Mouse (Mus musculus): Measurements from ENCODE around the gene Jakmip3. TPM values are rescaled to one million over a fixed set of nuclear protein-coding genes. Genes with fewer than 3 reads are reported as not detected.

The Jakmip3 gene
- total and polyA plus RNA-seq, 3 experiments = not detected

- H3K27ac ChIP-seq (ENCODE audit: control insufficient read depth, low read depth, low read length) = no peak overlapping the region
- H3K79me2 ChIP-seq (ENCODE audit: control insufficient read depth, insufficient read depth, low read length, poor library complexity) = no peaks in the 10 kb centered on the region
- no peaks in the 10 kb centered on the region for H3K27me3 ChIP-seq (ENCODE audit: control insufficient read depth in 1 of 2, insufficient read depth in 2 of 2, low read length in 2 of 2)
- H3K36me3 ChIP-seq (ENCODE audit: control insufficient read depth in 1 of 2, insufficient read depth in 2 of 2, low read length in 2 of 2) = no peaks in the 10 kb centered on the region
- H3K4me1 ChIP-seq (ENCODE audit: control insufficient read depth in 1 of 2, insufficient read depth in 2 of 2, low read length in 2 of 2) = no peaks in the 10 kb centered on the region
- H3K4me3 ChIP-seq (ENCODE audit: control insufficient read depth in 1 of 2, insufficient read depth in 1 of 2, low read depth in 2 of 2, low read length in 2 of 2) = no peak overlapping the region
- H3K9me3 ChIP-seq (replicated peaks; ENCODE audit: insufficient read depth, low read length) = no peaks in the 10 kb centered on the region
- no peak for DNase-seq (ENCODE audit: low read depth, low spot score)
- H3K9ac ChIP-seq (ENCODE audit: control insufficient read depth, low read depth, low read length, poor library complexity, severe bottlenecking) = no peak overlapping the region
- no peak for TF ChIP-seq RAD21 (IDR thresholded peaks at IDR 0.05; ENCODE audit: low read depth, low read length)
- no peak for TF ChIP-seq TBP (IDR thresholded peaks at IDR 0.05; ENCODE audit: low read depth, low read length)
- TF ChIP-seq MYC (IDR thresholded peaks at IDR 0.05; ENCODE audit: low read depth, low read length) = no peak
- no peak for TF ChIP-seq ZNF384 (IDR thresholded peaks at IDR 0.05; ENCODE audit: low read depth, low read length)
- no peak for TF ChIP-seq TCF12 (IDR thresholded peaks at IDR 0.05; ENCODE audit: low read depth, low read length)
- no peak for TF ChIP-seq USF1 (IDR thresholded peaks at IDR 0.05; ENCODE audit: low read depth, low read length)
- no peak for TF ChIP-seq MAZ (IDR thresholded peaks at IDR 0.05; ENCODE audit: low read depth, low read length)
- TF ChIP-seq ZC3H11A (IDR thresholded peaks at IDR 0.05; ENCODE audit: low read depth, low read length) = no peak
- no peak for TF ChIP-seq POLR2AphosphoS2 (IDR thresholded peaks at IDR 0.05; ENCODE audit: low read length)
- no peak for TF ChIP-seq ELF1 (IDR thresholded peaks at IDR 0.05; ENCODE audit: low read depth, low read length)
- no peak for TF ChIP-seq CTCF (IDR thresholded peaks at IDR 0.05 in 2 of 3, conservative IDR thresholded peaks at IDR 0.05 in 1 of 3; ENCODE audit: control insufficient read depth in 1 of 3, insufficient read depth in 1 of 3, low read depth in 2 of 3, low read length in 3 of 3, poor library complexity in 1 of 3, severe bottlenecking in 1 of 3)
- TF ChIP-seq NELFE (IDR thresholded peaks at IDR 0.05; ENCODE audit: low read depth, low read length) = no peak
- TF ChIP-seq CHD2 (IDR thresholded peaks at IDR 0.05; ENCODE audit: low read length) = no peak
- no peak for TF ChIP-seq E2F4 (IDR thresholded peaks at IDR 0.05; ENCODE audit: borderline replicate concordance, low read depth, low read length)
- TF ChIP-seq ETS1 (IDR thresholded peaks at IDR 0.05; ENCODE audit: low read depth, low read length) = no peak
- TF ChIP-seq BHLHE40 (IDR thresholded peaks at IDR 0.05; ENCODE audit: borderline replicate concordance, low read depth, low read length) = no peak
- no peak for TF ChIP-seq MXI1 (IDR thresholded peaks at IDR 0.05; ENCODE audit: low read depth, low read length)
Measured at GRCm38 (mm10) chr7:139011586-139011985, 71.1 kb downstream of the Jakmip3 start.

- DNase-seq (ENCODE audit: low read depth, low spot score) = no peak
- no peaks in the 10 kb centered on the region for H3K9me3 ChIP-seq (replicated peaks; ENCODE audit: insufficient read depth, low read length)
- no peak for TF ChIP-seq USF1 (IDR thresholded peaks at IDR 0.05; ENCODE audit: low read depth, low read length)
- no peak for TF ChIP-seq TBP (IDR thresholded peaks at IDR 0.05; ENCODE audit: low read depth, low read length)
- TF ChIP-seq ZNF384 (IDR thresholded peaks at IDR 0.05; ENCODE audit: low read depth, low read length) = no peak
- no peak for TF ChIP-seq POLR2AphosphoS5 (IDR thresholded peaks at IDR 0.05; ENCODE audit: borderline replicate concordance, low read depth, low read length)
- no peak for TF ChIP-seq KAT2A (conservative IDR thresholded peaks at IDR 0.05; ENCODE audit: low read depth, low read length)
- TF ChIP-seq ZC3H11A (IDR thresholded peaks at IDR 0.05; ENCODE audit: low read depth, low read length) = no peak
- no peak for TF ChIP-seq USF2 (IDR thresholded peaks at IDR 0.05; ENCODE audit: borderline replicate concordance in 1 of 2, insufficient read depth in 1 of 2, low read depth in 1 of 2, low read length in 2 of 2)
- no peak for TF ChIP-seq JUND (IDR thresholded peaks at IDR 0.05; ENCODE audit: low read depth, low read length)
- TF ChIP-seq MYC (IDR thresholded peaks at IDR 0.05; ENCODE audit: low read depth, low read length) = no peak
- TF ChIP-seq SMC3 (IDR thresholded peaks at IDR 0.05; ENCODE audit: low read depth, low read length) = no peak
- no peak for TF ChIP-seq UBTF (IDR thresholded peaks at IDR 0.05; ENCODE audit: borderline replicate concordance, insufficient read depth, low read depth, low read length)
- TF ChIP-seq MAFK (IDR thresholded peaks at IDR 0.05; ENCODE audit: borderline replicate concordance, low read depth, low read length) = no peak
- no peak for TF ChIP-seq ETS1 (IDR thresholded peaks at IDR 0.05; ENCODE audit: low read depth, low read length)
- TF ChIP-seq TCF12 (IDR thresholded peaks at IDR 0.05; ENCODE audit: low read depth, low read length) = no peak
- no peak for TF ChIP-seq NELFE (IDR thresholded peaks at IDR 0.05; ENCODE audit: low read depth, low read length)
- no peaks in the 10 kb centered on the region for H3K4me1 ChIP-seq (ENCODE audit: control insufficient read depth in 1 of 2, insufficient read depth in 2 of 2, low read length in 2 of 2)
- H3K27ac ChIP-seq (ENCODE audit: control insufficient read depth, low read depth, low read length) = no peak overlapping the region
- no peaks in the 10 kb centered on the region for H3K36me3 ChIP-seq (ENCODE audit: control insufficient read depth in 1 of 2, insufficient read depth in 2 of 2, low read length in 2 of 2)
- H3K4me3 ChIP-seq (ENCODE audit: control insufficient read depth in 1 of 2, insufficient read depth in 1 of 2, low read depth in 2 of 2, low read length in 2 of 2) = no peak overlapping the region
- no peak overlapping the region for H3K9ac ChIP-seq (ENCODE audit: control insufficient read depth, low read depth, low read length, poor library complexity, severe bottlenecking)
- no peaks in the 10 kb centered on the region for H3K79me2 ChIP-seq (ENCODE audit: control insufficient read depth, insufficient read depth, low read length, poor library complexity)
- no peaks in the 10 kb centered on the region for H3K27me3 ChIP-seq (ENCODE audit: control insufficient read depth in 1 of 2, insufficient read depth in 2 of 2, low read length in 2 of 2)
Measured at GRCm38 (mm10) chr7:139012767-139013369, 72.3 kb downstream of the Jakmip3 start.

All from MEL (cell line).